Mouse (Mus musculus): ENCODE data around the gene Bfsp2. TPM values are rescaled to one million over a fixed set of nuclear protein-coding genes. Genes with fewer than 3 reads are reported as not detected.

Gene Bfsp2
- polyA plus RNA-seq, 1 experiment from 2014 or later: 0.96 TPM

DNA sequence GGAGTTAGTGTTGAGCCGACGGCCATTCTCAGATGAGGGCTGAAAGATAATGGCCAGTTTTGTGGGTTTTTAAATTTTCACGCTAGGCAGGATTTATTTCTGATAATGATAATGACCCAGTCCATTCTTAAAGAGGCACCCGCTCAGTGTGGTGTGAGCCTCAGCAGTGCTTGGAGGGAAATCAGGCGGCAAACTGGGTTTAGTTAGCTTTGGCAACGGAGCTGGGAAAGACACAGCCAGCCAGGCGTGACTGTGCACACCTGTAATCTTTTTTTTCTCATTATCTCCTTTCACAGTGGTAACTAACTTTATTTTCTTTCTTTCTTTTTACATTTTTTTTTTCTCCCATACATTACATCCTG is 36.4 kb downstream of the Bfsp2 start:
- Histone ChIP-seq H3K4me1 (replicated peaks; ENCODE audit: insufficient read depth, low read length) (peaks cover 13% of the 10 kb centered on the region), H3K4me2 (ENCODE audit: low read length) (peak overlapping the region; percentile 43), H3K27ac (no peak overlapping the region), H3K27me3 (ENCODE audit: insufficient read depth, low read length) (no peaks in the 10 kb centered on the region), H3K36me3 (ENCODE audit: insufficient read depth, low read length) (no peaks in the 10 kb centered on the region), H3K4me3 (replicated peaks; ENCODE audit: low read depth, low read length) (no peak overlapping the region), H3K9me3 (replicated peaks; ENCODE audit: low read length) (no peaks in the 10 kb centered on the region), H3K9ac (ENCODE audit: low read depth, low read length) (no peak overlapping the region)
- ATAC-seq (replicated peaks; ENCODE audit: low FRiP score, low read depth): no peak
- 23% methylated on average over 7 of the region's 7 CpGs for WGBS
- no peak for TF ChIP-seq CTCF (IDR thresholded peaks at IDR 0.05; ENCODE audit: low read depth)
- DNase-seq (ENCODE audit: low spot score): no peak

DNA sequence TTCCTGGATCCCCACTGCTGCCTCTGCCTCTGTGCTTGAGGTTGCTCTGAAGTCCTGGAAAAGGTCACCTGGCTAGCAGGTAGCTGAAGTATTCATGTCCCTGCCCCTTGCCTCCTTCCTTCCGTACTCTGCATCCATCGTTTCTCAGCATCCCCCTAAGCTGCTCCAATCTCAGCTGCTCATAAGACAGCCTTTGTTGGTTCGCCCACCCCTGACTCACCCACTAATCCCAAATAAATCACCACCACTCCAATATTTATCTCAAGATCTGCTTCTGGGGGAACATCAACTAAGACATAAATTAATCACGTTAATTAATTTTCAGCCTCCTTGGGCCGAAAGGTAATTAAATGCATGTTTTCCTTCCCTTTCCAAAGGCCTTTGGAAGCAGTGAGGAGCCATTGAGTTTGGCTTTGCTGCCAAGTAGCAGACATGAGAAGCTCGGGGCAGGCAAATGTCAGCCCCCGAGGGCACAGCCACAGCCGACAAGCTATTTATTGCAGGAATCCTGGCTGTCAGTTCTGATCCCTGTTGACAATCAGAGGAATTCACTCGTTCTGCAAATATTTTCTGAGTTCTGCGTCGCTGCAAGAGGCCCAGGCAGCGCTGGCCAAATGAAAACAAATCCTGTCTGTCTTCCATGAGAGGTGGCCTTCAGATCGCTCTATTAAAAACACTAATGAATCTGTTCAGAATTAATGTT is 36.9 kb downstream of the Bfsp2 start:
- H3K9ac ChIP-seq (ENCODE audit: low read depth, low read length): no peak overlapping the region
- H3K9me3 ChIP-seq (replicated peaks; ENCODE audit: low read length): no peaks in the 10 kb centered on the region
- TF ChIP-seq CTCF (IDR thresholded peaks at IDR 0.05; ENCODE audit: low read depth): no peak
- H3K4me1 ChIP-seq (replicated peaks; ENCODE audit: insufficient read depth, low read length): peaks cover 13% of the 10 kb centered on the region
- WGBS: 12% methylated on average over 13 of the region's 13 CpGs
- H3K27me3 ChIP-seq (ENCODE audit: insufficient read depth, low read length): no peaks in the 10 kb centered on the region
- H3K27ac ChIP-seq: peak overlapping the region; percentile 50; the same call in 1 of the 2 replicates
- H3K4me2 ChIP-seq (ENCODE audit: low read length): peak overlapping the region; percentile 43
- ATAC-seq (replicated peaks; ENCODE audit: low FRiP score, low read depth) (no peak), DNase-seq (ENCODE audit: low spot score) (peak; percentile 41)
- H3K36me3 ChIP-seq (ENCODE audit: insufficient read depth, low read length): no peaks in the 10 kb centered on the region
- H3K4me3 ChIP-seq (replicated peaks; ENCODE audit: low read depth, low read length): no peak overlapping the region

GRCm38 (mm10) chr9:103440597-103440996 is 39.6 kb downstream of the Bfsp2 start:
- WGBS: 33% methylated on average over 3 of the region's 3 CpGs
- no peak overlapping the region for H3K4me3 ChIP-seq (replicated peaks; ENCODE audit: low read depth, low read length)
- H3K27ac ChIP-seq: no peak overlapping the region
- peaks cover 13% of the 10 kb centered on the region for H3K4me1 ChIP-seq (replicated peaks; ENCODE audit: insufficient read depth, low read length)
- H3K9ac ChIP-seq (ENCODE audit: low read depth, low read length): no peak overlapping the region
- no peaks in the 10 kb centered on the region for H3K9me3 ChIP-seq (replicated peaks; ENCODE audit: low read length)
- no peaks in the 10 kb centered on the region for H3K27me3 ChIP-seq (ENCODE audit: insufficient read depth, low read length)
- no peak overlapping the region for H3K4me2 ChIP-seq (ENCODE audit: low read length)
- H3K36me3 ChIP-seq (ENCODE audit: insufficient read depth, low read length): no peaks in the 10 kb centered on the region
- no peak for TF ChIP-seq CTCF (IDR thresholded peaks at IDR 0.05; ENCODE audit: low read depth)
- ATAC-seq (replicated peaks; ENCODE audit: low FRiP score, low read depth) (no peak), DNase-seq (ENCODE audit: low spot score) (peak; percentile 44)

DNA sequence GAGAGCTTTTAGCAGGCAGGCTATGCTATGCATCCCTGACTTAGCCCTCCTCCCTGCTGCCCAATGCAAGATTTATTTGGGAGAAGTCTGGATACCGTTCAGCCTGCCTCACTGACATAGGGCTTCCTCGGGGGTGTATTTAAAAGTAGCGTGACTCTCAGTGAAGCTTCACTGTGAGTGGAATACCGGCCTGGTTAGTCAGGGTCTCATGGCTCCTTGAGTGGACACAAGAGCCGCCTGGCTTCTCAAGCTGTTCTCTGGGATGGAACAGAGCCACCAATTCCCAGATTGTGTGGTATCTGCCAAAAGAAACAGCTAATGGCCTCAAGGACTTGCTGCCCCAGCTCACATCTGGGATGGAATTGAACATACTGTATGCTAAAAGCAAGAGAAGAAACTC is 43.1 kb downstream of the Bfsp2 start:
- H3K4me3 ChIP-seq (replicated peaks; ENCODE audit: low read depth, low read length): no peak overlapping the region
- H3K4me2 ChIP-seq (ENCODE audit: low read length): no peak overlapping the region
- no peaks in the 10 kb centered on the region for H3K36me3 ChIP-seq (ENCODE audit: insufficient read depth, low read length)
- no peak overlapping the region for H3K27ac ChIP-seq
- no peaks in the 10 kb centered on the region for H3K9me3 ChIP-seq (replicated peaks; ENCODE audit: low read length)
- peaks cover 12% of the 10 kb centered on the region; the same call in 1 of the 2 replicates for H3K4me1 ChIP-seq (replicated peaks; ENCODE audit: insufficient read depth, low read length)
- TF ChIP-seq CTCF (IDR thresholded peaks at IDR 0.05; ENCODE audit: low read depth): no peak
- no peak overlapping the region for H3K9ac ChIP-seq (ENCODE audit: low read depth, low read length)
- 36% methylated on average over 5 of the region's 5 CpGs for WGBS
- ATAC-seq (replicated peaks; ENCODE audit: low FRiP score, low read depth) (no peak), DNase-seq (ENCODE audit: low spot score) (no peak)
- no peaks in the 10 kb centered on the region for H3K27me3 ChIP-seq (ENCODE audit: insufficient read depth, low read length)

GRCm38 (mm10) chr9:103434116-103434515 is 46.1 kb downstream of the Bfsp2 start:
- peak; percentile 73 for TF ChIP-seq CTCF (IDR thresholded peaks at IDR 0.05; ENCODE audit: low read depth)
- peaks cover 6% of the 10 kb centered on the region; the same call in 1 of the 2 replicates for H3K4me1 ChIP-seq (replicated peaks; ENCODE audit: insufficient read depth, low read length)
- peak; percentile 43; the same call in 1 of the 2 replicates for ATAC-seq (replicated peaks; ENCODE audit: low FRiP score, low read depth)
- H3K27me3 ChIP-seq (ENCODE audit: insufficient read depth, low read length): no peaks in the 10 kb centered on the region
- no peak overlapping the region for H3K4me3 ChIP-seq (replicated peaks; ENCODE audit: low read depth, low read length)
- DNase-seq (ENCODE audit: low spot score): peak; percentile 65
- WGBS: 48% methylated on average over 4 of the region's 4 CpGs
- H3K27ac ChIP-seq: no peak overlapping the region
- H3K4me2 ChIP-seq (ENCODE audit: low read length): no peak overlapping the region
- no peaks in the 10 kb centered on the region for H3K9me3 ChIP-seq (replicated peaks; ENCODE audit: low read length)
- no peaks in the 10 kb centered on the region for H3K36me3 ChIP-seq (ENCODE audit: insufficient read depth, low read length)
- no peak overlapping the region for H3K9ac ChIP-seq (ENCODE audit: low read depth, low read length)

DNA sequence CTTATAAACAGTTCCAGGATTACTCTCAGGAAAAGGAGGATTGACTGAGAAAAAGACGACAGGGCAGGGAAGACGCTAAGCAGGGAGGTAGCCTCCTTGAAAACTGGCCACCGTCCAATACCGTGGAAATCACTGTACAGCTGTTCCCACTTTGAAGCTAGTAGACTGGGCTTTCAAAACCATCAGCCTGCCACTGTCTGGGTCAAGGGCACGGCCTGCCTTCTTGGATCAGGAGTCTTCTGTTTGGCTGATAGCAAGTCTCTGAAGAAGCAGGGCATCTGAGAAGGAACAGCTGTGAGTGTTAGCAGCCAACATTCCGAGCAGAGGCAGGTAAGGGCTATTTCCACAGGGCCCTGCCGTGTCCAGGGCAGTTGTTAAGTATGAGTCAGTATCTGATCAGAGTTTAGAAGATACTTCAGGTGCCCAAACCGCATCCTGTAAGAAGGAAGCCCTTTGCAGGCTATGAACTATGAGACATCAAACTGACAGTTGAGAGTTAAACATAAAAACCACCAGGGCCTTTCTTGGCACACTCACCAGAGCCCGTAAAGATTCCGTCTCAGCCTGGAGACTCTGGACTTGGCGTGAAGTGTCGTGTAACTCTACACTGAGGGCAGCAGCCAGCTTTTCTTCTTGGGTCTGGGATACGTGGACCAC is 48.0 kb downstream of the Bfsp2 start:
- Histone ChIP-seq H3K36me3 (ENCODE audit: insufficient read depth, low read length) (no peaks in the 10 kb centered on the region), H3K9me3 (replicated peaks; ENCODE audit: low read length) (no peaks in the 10 kb centered on the region), H3K4me3 (replicated peaks; ENCODE audit: low read depth, low read length) (no peak overlapping the region), H3K27ac (no peak overlapping the region), H3K4me1 (replicated peaks; ENCODE audit: insufficient read depth, low read length) (peaks cover 6% of the 10 kb centered on the region; the same call in 1 of the 2 replicates), H3K9ac (ENCODE audit: low read depth, low read length) (no peak overlapping the region), H3K27me3 (ENCODE audit: insufficient read depth, low read length) (no peaks in the 10 kb centered on the region), H3K4me2 (ENCODE audit: low read length) (no peak overlapping the region)
- no peak for TF ChIP-seq CTCF (IDR thresholded peaks at IDR 0.05; ENCODE audit: low read depth)
- ATAC-seq (replicated peaks; ENCODE audit: low FRiP score, low read depth) (no peak), DNase-seq (ENCODE audit: low spot score) (peak; percentile 36)
- WGBS: 10% methylated on average over 13 of the region's 13 CpGs

All from kidney, postnatal 0 days (tissue).